Mouse (Mus musculus) olfactory bulb, adult 2 months (tissue): ENCODE data around the gene Arhgap23. TPM values are rescaled to one million over a fixed set of nuclear protein-coding genes. Genes with fewer than 3 reads are reported as not detected.

ENCODE experiments used
- H3K27ac ChIP-seq: fragments of 200-500 bp; 2 replicates; pipeline ENCODE4 v1.5.1; 2012; ENCODE audit warnings: low read depth, low read length; ENCODE audit not compliant: insufficient read depth
- H3K4me1 ChIP-seq: fragments of 200-500 bp; 2 replicates; pipeline ENCODE4 v1.6.1; 2012; ENCODE audit warnings: low read length; ENCODE audit not compliant: control insufficient read depth, insufficient read depth
- H3K4me3 ChIP-seq: fragments of 200-500 bp; 2 replicates; pipeline ENCODE4 v1.5.1; 2012; ENCODE audit warnings: mild to moderate bottlenecking, low read depth, low read length, moderate library complexity; ENCODE audit not compliant: insufficient read depth
- CTCF ChIP-seq: fragments of 200-500 bp; IDR thresholded peaks from 2 replicates; pipeline ENCODE4 v1.5.1; 2012; ENCODE audit warnings: low read depth, mild to moderate bottlenecking, low read length, moderate library complexity; ENCODE audit not compliant: insufficient read depth
- POLR2A ChIP-seq: fragments of 200-500 bp; IDR thresholded peaks from 2 replicates; pipeline ENCODE4 v1.6.1; 2012; ENCODE audit warnings: mild to moderate bottlenecking, low read depth, low read length, moderate library complexity; ENCODE audit not compliant: insufficient read depth
- WGBS: fragments of 180-500 bp; shearing (Covaris S2); methylation state at CpG from one replicate; pipeline ENCODE4 v1.1.7; 2018; 5-methylcytosine and 5-hydroxymethylcytosine counted together
- polyA plus RNA-seq: library from polyadenylated mRNA; stranded (reverse); fragments of >200 nt; gene quantifications from 2 replicates; pipeline ENCODE4 v1.2.4, GENCODE M21; 2012; ENCODE audit warnings: low replicate concordance; ENCODE audit not compliant: missing spikeins, insufficient read depth, insufficient read length

Gene Arhgap23
- polyA plus RNA-seq, 1 experiment = not detected

DNA sequence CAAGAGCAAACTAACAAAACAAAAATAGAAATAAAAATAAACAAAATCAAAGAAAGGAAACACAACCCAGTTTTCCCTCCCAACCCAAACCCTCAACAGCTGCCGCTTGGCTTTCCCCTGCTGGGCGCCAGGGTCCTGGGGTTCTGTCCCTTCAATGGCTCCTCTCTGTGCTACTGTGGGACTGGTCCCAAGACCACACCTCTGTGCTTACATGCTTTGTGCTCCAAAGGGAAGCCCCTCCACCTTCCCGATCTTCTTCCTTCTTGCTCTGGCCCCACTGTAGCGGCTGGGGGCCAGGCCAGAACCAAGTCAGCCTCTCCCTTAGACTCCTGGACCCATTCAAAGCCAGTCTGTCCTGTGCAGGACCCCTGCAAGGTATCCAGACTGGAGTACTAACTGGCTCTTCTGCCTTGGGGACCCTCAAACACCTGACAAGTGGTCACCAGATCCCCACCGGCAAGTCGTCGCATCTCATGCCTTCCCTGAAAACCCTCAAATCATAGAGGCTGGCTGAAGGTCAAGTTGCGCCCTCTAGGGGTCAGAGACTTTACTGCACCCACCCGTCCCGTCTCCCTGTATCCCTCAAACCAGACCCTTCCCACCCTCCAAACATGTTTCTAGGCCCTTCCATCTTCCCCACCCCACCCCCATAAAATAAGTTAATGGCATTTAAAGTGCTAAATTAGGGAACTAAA, 95.8 kb downstream of the Arhgap23 start:
- H3K4me1 ChIP-seq = peaks cover 23% of the 10 kb centered on the region
- H3K27ac ChIP-seq = no peak overlapping the region
- H3K4me3 ChIP-seq = no peak overlapping the region
- TF ChIP-seq POLR2A (no peak), CTCF (peak; percentile 47; the same call in 1 of the 2 replicates)
- 39% methylated on average over 10 of the region's 10 CpGs for WGBS

- WGBS = 50% methylated on average over 13 of the region's 13 CpGs
- Histone ChIP-seq H3K27ac (no peak overlapping the region), H3K4me3 (no peak overlapping the region), H3K4me1 (peaks cover 20% of the 10 kb centered on the region)
- TF ChIP-seq CTCF (no peak), POLR2A (no peak)
Observed at GRCm38 (mm10) chr11:97511661-97512369, 96.5 kb downstream of the Arhgap23 start.

GRCm38 (mm10) chr11:97512511-97512910, 97.2 kb downstream of the Arhgap23 start:
- no peak for TF ChIP-seq CTCF
- no peak for TF ChIP-seq POLR2A
- no peak overlapping the region for H3K27ac ChIP-seq
- peaks cover 20% of the 10 kb centered on the region for H3K4me1 ChIP-seq
- H3K4me3 ChIP-seq = no peak overlapping the region
- 60% methylated on average over 6 of the region's 6 CpGs for WGBS

- H3K4me1 ChIP-seq = peaks cover 20% of the 10 kb centered on the region
- H3K4me3 ChIP-seq = no peak overlapping the region
- WGBS = 88% methylated on average over 3 of the region's 3 CpGs
- H3K27ac ChIP-seq = no peak overlapping the region
- TF ChIP-seq CTCF (no peak), POLR2A (no peak)
Observed at GRCm38 (mm10) chr11:97513066-97513465, 97.7 kb downstream of the Arhgap23 start.

DNA sequence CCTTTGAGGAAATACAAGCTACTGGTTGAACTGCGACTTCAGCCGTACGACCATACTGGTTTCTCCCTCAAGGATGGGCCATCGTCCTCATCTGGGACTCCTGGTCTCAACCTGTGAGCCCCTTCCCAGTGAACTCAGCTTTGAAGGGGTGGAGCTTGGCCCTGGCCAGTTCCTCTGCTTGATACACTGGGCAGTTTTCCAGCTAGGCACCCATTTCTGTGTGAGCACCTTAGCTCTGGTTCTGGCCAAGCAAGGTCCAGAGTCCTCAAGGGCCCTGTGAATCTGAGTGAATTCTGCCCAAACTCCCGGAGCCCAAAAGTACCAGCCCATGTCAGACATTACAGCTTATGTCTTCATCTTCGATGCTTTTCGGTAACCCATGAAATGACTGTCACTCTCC, 105.2 kb downstream of the Arhgap23 start:
- 97% methylated on average over 7 of the region's 7 CpGs for WGBS
- Histone ChIP-seq H3K4me3 (no peak overlapping the region), H3K27ac (no peak overlapping the region), H3K4me1 (peaks cover 18% of the 10 kb centered on the region)
- no peak for TF ChIP-seq POLR2A
- TF ChIP-seq CTCF = no peak

DNA sequence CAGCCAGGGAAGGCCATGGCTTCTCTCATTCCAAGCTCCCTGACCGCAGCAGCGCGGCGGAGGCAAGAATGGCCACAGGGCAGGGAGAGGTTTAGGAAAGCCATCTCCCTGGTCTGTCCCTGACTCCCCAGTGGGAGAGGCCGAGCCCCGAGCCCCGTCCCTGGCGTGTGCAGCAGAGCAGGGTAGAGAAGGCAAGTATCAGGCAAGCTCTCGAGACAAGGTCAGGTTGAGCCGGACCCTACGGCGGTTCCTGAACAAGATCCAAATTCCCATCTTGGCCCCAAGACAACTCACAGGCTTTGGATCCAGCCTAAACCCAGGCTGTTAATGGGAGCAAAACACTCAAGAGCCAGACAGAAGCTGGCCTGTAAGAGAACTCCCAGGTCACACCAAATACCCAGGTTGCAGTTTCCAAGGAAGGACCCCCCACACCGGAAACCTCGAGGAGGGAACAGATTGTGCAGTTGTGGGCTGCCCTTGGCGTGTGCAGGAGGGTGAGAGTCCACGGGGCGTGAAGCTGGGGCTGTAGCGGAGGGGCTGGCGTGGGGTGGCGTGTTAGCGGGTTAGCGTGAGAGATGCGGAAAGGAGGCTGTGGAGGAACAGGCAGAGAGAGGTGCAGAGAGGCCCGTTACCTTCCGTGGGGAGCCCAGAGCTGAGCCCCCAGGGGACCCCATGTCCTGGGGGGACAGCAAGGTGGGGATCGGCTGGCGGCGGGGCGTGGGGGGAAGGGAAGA, 106.6 kb downstream of the Arhgap23 start:
- 77% methylated on average over 29 of the region's 29 CpGs for WGBS
- Histone ChIP-seq H3K4me3 (no peak overlapping the region), H3K27ac (no peak overlapping the region), H3K4me1 (peaks cover 18% of the 10 kb centered on the region)
- TF ChIP-seq POLR2A = no peak
- TF ChIP-seq CTCF = no peak

GRCm38 (mm10) chr11:97523107-97523506, 107.8 kb downstream of the Arhgap23 start:
- WGBS = 82% methylated on average over 14 of the region's 14 CpGs
- no peak overlapping the region for H3K27ac ChIP-seq
- no peak overlapping the region for H3K4me3 ChIP-seq
- H3K4me1 ChIP-seq = peaks cover 18% of the 10 kb centered on the region
- TF ChIP-seq POLR2A (no peak), CTCF (no peak)

DNA sequence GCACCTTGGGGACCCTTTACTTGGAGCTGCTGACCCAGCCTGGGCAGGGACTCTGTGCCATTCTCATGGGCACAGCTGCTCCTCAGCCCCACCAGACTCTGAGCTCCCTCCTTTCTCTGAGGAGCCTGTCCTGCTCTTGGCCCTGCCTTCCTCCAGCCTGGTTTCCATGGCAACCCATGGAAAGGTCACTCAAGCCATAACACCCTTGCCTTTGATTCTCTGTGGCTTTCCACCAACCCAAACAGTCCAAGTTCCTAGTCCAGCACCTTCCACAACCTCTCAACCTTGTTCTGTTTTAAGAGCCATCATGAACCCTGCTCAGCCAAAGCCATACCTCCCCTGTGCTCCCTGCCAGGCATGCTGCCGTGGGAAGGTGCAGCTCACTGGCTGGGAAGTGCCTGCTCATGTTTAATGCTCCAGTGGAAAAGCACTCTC, 108.5 kb downstream of the Arhgap23 start:
- TF ChIP-seq CTCF = no peak
- peaks cover 18% of the 10 kb centered on the region for H3K4me1 ChIP-seq

DNA sequence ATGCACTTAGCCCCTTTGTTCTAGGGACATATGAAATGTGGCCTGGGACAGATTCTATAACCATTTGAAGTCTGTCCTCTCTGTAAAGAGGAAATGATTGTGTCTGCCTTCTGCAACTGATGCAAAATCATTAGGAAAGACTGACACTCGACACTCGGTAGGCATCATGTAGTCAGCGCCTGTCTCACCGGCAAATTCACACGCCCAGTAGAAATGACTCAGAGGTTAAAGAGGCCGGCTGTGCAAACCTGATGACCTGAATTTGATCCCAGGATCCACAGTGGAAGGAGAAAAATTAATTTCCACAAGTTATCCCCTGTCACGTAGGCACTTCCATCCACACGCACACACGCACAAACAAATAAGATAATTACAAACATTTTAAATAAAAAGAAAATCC, 109.0 kb downstream of the Arhgap23 start:
- TF ChIP-seq POLR2A = no peak
- TF ChIP-seq CTCF = no peak
- H3K4me1 ChIP-seq = peaks cover 18% of the 10 kb centered on the region
- WGBS = 55% methylated on average over 9 of the region's 9 CpGs
- H3K27ac ChIP-seq = peak overlapping the region; percentile 48; the same call in 1 of the 2 replicates
- H3K4me3 ChIP-seq = no peak overlapping the region

More for the DNA sequence above, 108.5 kb downstream of the Arhgap23 start:
- Histone ChIP-seq H3K27ac (peak overlapping the region; percentile 48; the same call in 1 of the 2 replicates), H3K4me3 (no peak overlapping the region)
- 0% methylated on average over 1 of the region's 1 CpGs for WGBS
